Mouse (Mus musculus): ENCODE measurements around the gene Prrt4.

DNA sequence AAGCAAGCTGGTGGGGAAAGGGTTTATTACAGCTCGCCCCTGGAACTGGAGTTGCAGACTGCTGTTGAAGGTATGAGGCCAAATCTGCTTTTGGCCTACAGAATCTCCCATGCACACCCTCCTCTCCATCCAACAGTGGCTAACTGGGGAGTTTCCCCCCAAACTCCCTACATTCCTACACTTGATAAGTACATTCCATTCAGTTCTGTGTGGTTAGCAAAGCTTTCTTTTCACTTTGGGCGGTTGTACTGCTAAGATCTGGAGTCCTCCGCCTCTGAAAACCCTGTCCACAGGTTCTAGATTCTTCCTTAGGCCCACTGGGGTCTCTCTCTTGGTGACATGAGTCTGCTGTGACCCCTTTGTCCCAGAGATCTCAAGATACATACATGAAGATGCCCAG lies 34.4 kb downstream of the Prrt4 start:
- TF ChIP-seq CTCF (conservative IDR thresholded peaks at IDR 0.05; ENCODE audit: low read length) (no peak), POU5F1 (IDR thresholded peaks at IDR 0.05; ENCODE audit: borderline replicate concordance, low read length) (no peak)
